Mouse (Mus musculus): ENCODE measurements around the gene Wdr95. TPM values are rescaled to one million over a fixed set of nuclear protein-coding genes. Genes with fewer than 3 reads are reported as not detected.

Gene Wdr95
- polyA plus RNA-seq, 1 experiment from 2014 or later: not detected

GRCm38 (mm10) chr5:149582642-149583262 is 54.3 kb downstream of the Wdr95 start:
- H3K9ac ChIP-seq (ENCODE audit: low read depth, low read length): no peak overlapping the region
- no peak overlapping the region for H3K27ac ChIP-seq (ENCODE audit: low read depth, low read length)
- ATAC-seq (ENCODE audit: low FRiP score): no peak
- no peaks in the 10 kb centered on the region for H3K4me1 ChIP-seq (replicated peaks; ENCODE audit: control insufficient read depth, insufficient read depth, low read length)
- no peak overlapping the region for H3K4me2 ChIP-seq (replicated peaks; ENCODE audit: low read depth, low read length)
- 78% methylated on average over 5 of the region's 5 CpGs for WGBS
- no peaks in the 10 kb centered on the region for H3K27me3 ChIP-seq (ENCODE audit: control insufficient read depth, insufficient read depth, low read length)
- no peak overlapping the region for H3K4me3 ChIP-seq (ENCODE audit: low read depth, low read length)
- no peaks in the 10 kb centered on the region for H3K36me3 ChIP-seq (ENCODE audit: control insufficient read depth, insufficient read depth, low read length)
- no peak for DNase-seq (ENCODE audit: low spot score)
- H3K9me3 ChIP-seq (ENCODE audit: control insufficient read depth, low read length): no peaks in the 10 kb centered on the region

DNA sequence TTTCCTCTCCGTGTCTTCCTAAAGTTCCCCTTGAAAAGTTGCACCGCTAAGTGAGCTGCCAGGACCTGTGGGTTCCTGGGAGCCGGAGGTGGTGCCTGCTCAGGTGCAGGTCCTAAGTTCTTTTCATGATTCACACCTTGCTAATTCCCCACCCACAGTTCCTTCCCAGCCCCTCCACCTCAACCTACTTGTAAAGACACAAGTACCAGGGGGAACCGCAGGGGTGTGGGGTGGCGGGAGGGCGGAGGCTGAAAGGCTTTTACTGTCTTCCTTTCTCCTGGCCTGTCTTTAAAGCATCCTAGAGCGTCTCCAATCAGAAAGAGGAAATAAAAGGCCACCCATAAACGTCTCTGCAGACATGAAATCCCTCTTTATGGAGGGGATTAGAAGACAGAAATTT is 55.0 kb downstream of the Wdr95 start:
- WGBS: 35% methylated on average over 8 of the region's 8 CpGs
- Histone ChIP-seq H3K27me3 (ENCODE audit: control insufficient read depth, insufficient read depth, low read length) (no peaks in the 10 kb centered on the region), H3K27ac (ENCODE audit: low read depth, low read length) (no peak overlapping the region), H3K36me3 (ENCODE audit: control insufficient read depth, insufficient read depth, low read length) (no peaks in the 10 kb centered on the region), H3K4me1 (replicated peaks; ENCODE audit: control insufficient read depth, insufficient read depth, low read length) (no peaks in the 10 kb centered on the region), H3K9ac (ENCODE audit: low read depth, low read length) (no peak overlapping the region), H3K9me3 (ENCODE audit: control insufficient read depth, low read length) (no peaks in the 10 kb centered on the region), H3K4me2 (replicated peaks; ENCODE audit: low read depth, low read length) (no peak overlapping the region), H3K4me3 (ENCODE audit: low read depth, low read length) (no peak overlapping the region)
- ATAC-seq (ENCODE audit: low FRiP score) (no peak), DNase-seq (ENCODE audit: low spot score) (no peak)

DNA sequence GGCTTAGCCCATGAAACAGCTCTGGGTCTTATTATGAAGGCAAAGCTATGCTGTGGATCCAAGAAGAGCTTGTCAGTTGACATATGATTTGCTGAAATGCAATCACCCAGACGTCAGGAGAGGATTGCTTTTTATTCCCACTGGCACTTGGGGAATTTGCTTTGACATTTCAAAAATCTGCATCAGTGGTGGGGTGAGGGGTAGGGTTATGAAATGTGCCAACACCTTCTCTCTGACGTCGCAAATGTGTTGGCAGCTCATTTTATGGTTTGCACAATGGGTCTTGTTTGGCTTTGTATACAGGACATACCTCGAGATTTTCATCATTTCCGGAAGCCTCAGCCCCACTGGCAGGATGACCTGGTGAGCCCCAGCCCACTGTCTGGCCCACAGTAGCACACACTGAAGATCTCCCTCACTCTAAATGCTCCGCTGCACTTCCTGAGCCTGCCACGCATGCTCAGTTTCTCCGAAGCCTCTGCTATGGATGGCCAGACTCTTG is 55.7 kb downstream of the Wdr95 start:
- H3K36me3 ChIP-seq (ENCODE audit: control insufficient read depth, insufficient read depth, low read length): no peaks in the 10 kb centered on the region
- 75% methylated on average over 8 of the region's 8 CpGs for WGBS
- no peaks in the 10 kb centered on the region for H3K9me3 ChIP-seq (ENCODE audit: control insufficient read depth, low read length)
- H3K4me3 ChIP-seq (ENCODE audit: low read depth, low read length): no peak overlapping the region
- ATAC-seq (ENCODE audit: low FRiP score) (no peak), DNase-seq (ENCODE audit: low spot score) (no peak)
- no peak overlapping the region for H3K27ac ChIP-seq (ENCODE audit: low read depth, low read length)
- no peaks in the 10 kb centered on the region for H3K27me3 ChIP-seq (ENCODE audit: control insufficient read depth, insufficient read depth, low read length)
- no peaks in the 10 kb centered on the region for H3K4me1 ChIP-seq (replicated peaks; ENCODE audit: control insufficient read depth, insufficient read depth, low read length)
- no peak overlapping the region for H3K9ac ChIP-seq (ENCODE audit: low read depth, low read length)
- no peak overlapping the region for H3K4me2 ChIP-seq (replicated peaks; ENCODE audit: low read depth, low read length)

DNA sequence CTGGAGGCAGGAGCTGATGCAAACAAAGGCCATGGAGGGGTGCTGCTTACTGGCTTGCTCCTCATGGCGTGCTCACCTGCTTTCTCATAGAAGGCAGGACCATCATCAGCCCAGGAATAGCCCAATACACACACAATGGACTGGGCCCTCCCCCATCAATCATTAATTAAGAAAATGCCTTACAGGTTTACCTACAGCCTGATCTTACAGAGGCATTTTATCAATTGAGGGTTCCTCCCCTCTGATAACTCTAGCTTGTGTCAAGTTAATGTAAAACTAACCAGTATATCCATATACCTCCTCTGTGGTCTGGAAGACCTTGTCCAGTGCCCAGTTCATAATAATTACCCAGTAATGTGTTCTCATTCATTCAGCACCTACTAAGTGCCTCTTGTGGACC is 56.8 kb downstream of the Wdr95 start:
- H3K4me2 ChIP-seq (replicated peaks; ENCODE audit: low read depth, low read length): no peak overlapping the region
- no peaks in the 10 kb centered on the region for H3K4me1 ChIP-seq (replicated peaks; ENCODE audit: control insufficient read depth, insufficient read depth, low read length)
- H3K9me3 ChIP-seq (ENCODE audit: control insufficient read depth, low read length): no peaks in the 10 kb centered on the region
- H3K36me3 ChIP-seq (ENCODE audit: control insufficient read depth, insufficient read depth, low read length): no peaks in the 10 kb centered on the region
- ATAC-seq (ENCODE audit: low FRiP score) (no peak), DNase-seq (ENCODE audit: low spot score) (no peak)
- WGBS: 88% methylated on average over 1 of the region's 1 CpGs
- no peak overlapping the region for H3K27ac ChIP-seq (ENCODE audit: low read depth, low read length)
- H3K9ac ChIP-seq (ENCODE audit: low read depth, low read length): no peak overlapping the region
- H3K4me3 ChIP-seq (ENCODE audit: low read depth, low read length): no peak overlapping the region
- H3K27me3 ChIP-seq (ENCODE audit: control insufficient read depth, insufficient read depth, low read length): no peaks in the 10 kb centered on the region

DNA sequence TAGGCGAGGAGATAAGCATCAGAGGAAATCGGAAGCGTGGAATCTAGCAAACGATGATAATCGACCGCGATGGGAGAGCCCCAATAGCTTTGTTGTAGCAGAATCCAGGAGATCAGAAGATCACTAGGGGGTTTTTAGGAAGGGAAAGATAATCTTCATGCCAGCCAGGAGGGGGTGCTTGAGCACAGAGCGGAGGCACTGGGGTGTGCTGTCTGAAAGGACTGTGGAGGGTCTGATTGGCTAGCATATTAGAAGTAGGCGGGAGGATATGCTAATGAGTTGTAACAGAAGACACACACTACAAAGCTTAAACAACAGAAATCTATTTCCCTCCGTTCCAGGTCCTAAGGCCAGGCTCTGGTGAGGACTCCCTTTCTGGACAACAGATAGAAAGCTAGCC is 57.4 kb downstream of the Wdr95 start:
- H3K4me1 ChIP-seq (replicated peaks; ENCODE audit: control insufficient read depth, insufficient read depth, low read length): no peaks in the 10 kb centered on the region
- no peaks in the 10 kb centered on the region for H3K36me3 ChIP-seq (ENCODE audit: control insufficient read depth, insufficient read depth, low read length)
- no peak overlapping the region for H3K9ac ChIP-seq (ENCODE audit: low read depth, low read length)
- no peak for DNase-seq (ENCODE audit: low spot score)
- no peak for ATAC-seq (ENCODE audit: low FRiP score)
- no peaks in the 10 kb centered on the region for H3K27me3 ChIP-seq (ENCODE audit: control insufficient read depth, insufficient read depth, low read length)
- H3K9me3 ChIP-seq (ENCODE audit: control insufficient read depth, low read length): no peaks in the 10 kb centered on the region
- no peak overlapping the region for H3K27ac ChIP-seq (ENCODE audit: low read depth, low read length)
- no peak overlapping the region for H3K4me2 ChIP-seq (replicated peaks; ENCODE audit: low read depth, low read length)
- no peak overlapping the region for H3K4me3 ChIP-seq (ENCODE audit: low read depth, low read length)
- WGBS: 58% methylated on average over 10 of the region's 10 CpGs

- 88% methylated on average over 11 of the region's 11 CpGs for WGBS
Observed at GRCm38 (mm10) chr5:149587327-149587895, 58.9 kb downstream of the Wdr95 start.

DNA sequence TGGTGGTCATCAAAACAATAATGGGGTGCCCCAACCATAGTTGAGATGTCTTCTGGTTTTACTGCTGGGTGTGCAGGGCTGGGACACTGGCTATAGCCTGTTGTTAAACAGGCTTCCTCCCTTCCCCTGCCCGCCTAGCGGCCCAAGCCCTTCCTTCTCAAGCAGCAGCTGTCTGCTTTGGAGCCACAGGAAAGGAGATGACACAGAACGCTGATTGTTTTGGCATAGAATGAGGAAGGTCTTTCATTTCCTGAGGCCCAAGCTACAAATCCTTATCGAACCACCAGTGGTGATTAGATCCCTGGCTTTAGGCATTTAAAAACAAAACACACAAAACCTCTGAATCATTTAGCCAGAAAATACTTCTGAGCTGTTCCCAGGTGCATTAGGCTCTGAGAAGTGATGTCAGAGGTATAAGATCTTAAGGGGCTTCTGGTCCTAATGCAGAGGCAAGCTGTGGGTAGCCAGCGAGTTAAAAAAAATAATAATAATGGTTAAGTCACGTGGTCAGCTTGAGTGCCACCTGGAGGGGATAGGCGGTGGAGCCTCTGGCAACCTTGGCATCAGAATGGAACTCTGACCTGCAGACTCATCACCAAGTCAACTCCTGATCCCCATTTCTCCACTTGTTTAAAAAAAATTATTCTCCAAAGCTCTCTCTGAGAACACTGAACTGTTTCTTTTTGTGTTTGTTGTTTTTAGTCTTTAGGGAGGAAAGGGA is 60.5 kb downstream of the Wdr95 start:
- H3K27me3 ChIP-seq (ENCODE audit: control insufficient read depth, insufficient read depth, low read length): no peaks in the 10 kb centered on the region
- no peaks in the 10 kb centered on the region for H3K4me1 ChIP-seq (replicated peaks; ENCODE audit: control insufficient read depth, insufficient read depth, low read length)
- DNase-seq (ENCODE audit: low spot score) (no peak), ATAC-seq (ENCODE audit: low FRiP score) (no peak)
- H3K27ac ChIP-seq (ENCODE audit: low read depth, low read length): no peak overlapping the region
- H3K9me3 ChIP-seq (ENCODE audit: control insufficient read depth, low read length): no peaks in the 10 kb centered on the region
- H3K36me3 ChIP-seq (ENCODE audit: control insufficient read depth, insufficient read depth, low read length): no peaks in the 10 kb centered on the region
- no peak overlapping the region for H3K4me3 ChIP-seq (ENCODE audit: low read depth, low read length)
- 64% methylated on average over 7 of the region's 7 CpGs for WGBS
- H3K4me2 ChIP-seq (replicated peaks; ENCODE audit: low read depth, low read length): no peak overlapping the region
- H3K9ac ChIP-seq (ENCODE audit: low read depth, low read length): no peak overlapping the region

More at GRCm38 (mm10) chr5:149587327-149587895, 58.9 kb downstream of the Wdr95 start:
- Histone ChIP-seq H3K9me3 (ENCODE audit: control insufficient read depth, low read length) (no peaks in the 10 kb centered on the region), H3K4me1 (replicated peaks; ENCODE audit: control insufficient read depth, insufficient read depth, low read length) (no peaks in the 10 kb centered on the region), H3K4me3 (ENCODE audit: low read depth, low read length) (no peak overlapping the region), H3K9ac (ENCODE audit: low read depth, low read length) (no peak overlapping the region), H3K27ac (ENCODE audit: low read depth, low read length) (no peak overlapping the region), H3K36me3 (ENCODE audit: control insufficient read depth, insufficient read depth, low read length) (no peaks in the 10 kb centered on the region), H3K4me2 (replicated peaks; ENCODE audit: low read depth, low read length) (no peak overlapping the region), H3K27me3 (ENCODE audit: control insufficient read depth, insufficient read depth, low read length) (no peaks in the 10 kb centered on the region)
- DNase-seq (ENCODE audit: low spot score) (no peak), ATAC-seq (ENCODE audit: low FRiP score) (no peak)

GRCm38 (mm10) chr5:149589932-149590331 is 61.5 kb downstream of the Wdr95 start:
- H3K9ac ChIP-seq (ENCODE audit: low read depth, low read length): no peak overlapping the region
- H3K4me2 ChIP-seq (replicated peaks; ENCODE audit: low read depth, low read length): no peak overlapping the region
- H3K4me1 ChIP-seq (replicated peaks; ENCODE audit: control insufficient read depth, insufficient read depth, low read length): no peaks in the 10 kb centered on the region
- H3K9me3 ChIP-seq (ENCODE audit: control insufficient read depth, low read length): no peaks in the 10 kb centered on the region
- ATAC-seq (ENCODE audit: low FRiP score): no peak
- no peak overlapping the region for H3K4me3 ChIP-seq (ENCODE audit: low read depth, low read length)
- no peaks in the 10 kb centered on the region for H3K36me3 ChIP-seq (ENCODE audit: control insufficient read depth, insufficient read depth, low read length)
- H3K27me3 ChIP-seq (ENCODE audit: control insufficient read depth, insufficient read depth, low read length): no peaks in the 10 kb centered on the region
- no peak for DNase-seq (ENCODE audit: low spot score)
- H3K27ac ChIP-seq (ENCODE audit: low read depth, low read length): no peak overlapping the region
- WGBS: 71% methylated on average over 3 of the region's 3 CpGs

GRCm38 (mm10) chr5:149594215-149594614 is 65.7 kb downstream of the Wdr95 start:
- Histone ChIP-seq H3K4me1 (replicated peaks; ENCODE audit: control insufficient read depth, insufficient read depth, low read length) (no peaks in the 10 kb centered on the region), H3K36me3 (ENCODE audit: control insufficient read depth, insufficient read depth, low read length) (no peaks in the 10 kb centered on the region), H3K27me3 (ENCODE audit: control insufficient read depth, insufficient read depth, low read length) (no peaks in the 10 kb centered on the region), H3K9ac (ENCODE audit: low read depth, low read length) (no peak overlapping the region), H3K4me2 (replicated peaks; ENCODE audit: low read depth, low read length) (no peak overlapping the region), H3K4me3 (ENCODE audit: low read depth, low read length) (no peak overlapping the region), H3K9me3 (ENCODE audit: control insufficient read depth, low read length) (no peaks in the 10 kb centered on the region), H3K27ac (ENCODE audit: low read depth, low read length) (no peak overlapping the region)
- WGBS: 92% methylated on average over 3 of the region's 3 CpGs
- DNase-seq (ENCODE audit: low spot score) (no peak), ATAC-seq (ENCODE audit: low FRiP score) (no peak)

Measured in hindbrain, embryonic 11.5 days (tissue).